Mouse (Mus musculus): ENCODE data around the gene Jazf1.

DNA sequence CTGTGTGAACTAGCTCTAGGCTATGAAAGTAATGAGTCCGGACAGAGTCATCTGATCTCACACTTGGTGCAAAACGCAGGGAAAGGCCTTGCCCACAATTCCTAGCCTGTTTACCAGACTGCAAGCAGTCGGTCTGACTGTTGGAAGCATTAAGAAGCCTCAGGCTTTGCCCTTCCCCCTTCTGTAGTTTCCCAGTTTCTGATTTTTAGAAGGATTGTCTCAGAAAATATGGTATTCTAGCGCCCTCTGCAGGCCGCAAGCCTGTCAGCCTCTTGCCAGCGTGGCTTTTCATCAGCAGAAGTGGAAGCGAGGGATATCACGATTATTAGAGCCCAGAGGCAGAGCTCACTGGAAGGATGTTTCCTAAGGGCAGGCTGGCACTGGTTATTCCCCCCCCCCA, 229.7 kb downstream of the Jazf1 start:
- peak; percentile 78 for TF ChIP-seq CTCF (conservative IDR thresholded peaks at IDR 0.05; ENCODE audit: low read length)
- no peak for TF ChIP-seq POU5F1 (IDR thresholded peaks at IDR 0.05; ENCODE audit: borderline replicate concordance, low read length)
